Mouse (Mus musculus) c-Kit-positive CD71-positive TER-119-negative erythroid progenitor cells, embryonic 14.5 days (primary cell): Measurements from ENCODE around the gene Ctnnd2.

ENCODE experiments used
- DNase-seq: peaks from one replicate; pipeline ENCODE4 v3.0.0-alpha.2; 2013; ENCODE audit warnings: low read depth

The Ctnnd2 gene

DNA sequence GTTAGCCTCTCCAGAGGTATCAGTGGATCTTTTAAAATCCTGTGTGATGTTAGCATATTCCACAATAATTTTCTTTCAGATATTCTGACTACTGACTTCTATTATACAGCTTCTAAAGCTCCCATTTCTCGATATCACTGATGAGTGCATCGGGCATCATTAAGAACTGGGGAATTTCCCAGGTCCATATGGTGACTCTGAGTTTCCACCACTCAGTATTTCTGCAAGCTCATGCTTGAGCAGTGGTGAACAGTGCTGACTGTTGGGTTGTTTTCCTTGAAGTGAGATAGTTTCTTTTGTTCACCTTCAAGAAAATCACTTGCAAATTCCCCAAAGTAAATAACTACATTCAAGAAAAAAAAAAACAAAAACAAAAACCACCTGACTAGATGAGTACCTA lies 542.4 kb downstream of the Ctnnd2 start:
- DNase-seq = no peak

DNA sequence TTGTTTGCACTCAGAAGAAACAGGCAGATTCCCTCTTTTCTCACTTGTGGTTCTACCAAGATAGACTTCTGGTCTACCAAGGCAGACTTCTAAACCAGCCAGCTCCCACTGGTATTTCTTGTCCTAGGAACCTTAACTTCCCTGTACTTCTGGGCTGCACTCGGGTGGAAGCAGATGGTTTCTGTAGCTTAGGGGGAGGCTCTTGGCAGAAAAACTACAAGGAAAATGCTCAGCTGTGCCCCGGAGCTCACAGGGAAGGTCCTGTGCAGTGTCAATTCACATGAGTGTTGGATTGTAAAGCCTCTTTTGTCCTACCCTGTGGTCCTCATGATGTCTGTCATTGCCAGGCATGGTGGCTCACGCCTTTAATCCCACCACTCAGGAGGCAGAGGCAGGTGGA lies 546.4 kb downstream of the Ctnnd2 start:
- no peak for DNase-seq

DNA sequence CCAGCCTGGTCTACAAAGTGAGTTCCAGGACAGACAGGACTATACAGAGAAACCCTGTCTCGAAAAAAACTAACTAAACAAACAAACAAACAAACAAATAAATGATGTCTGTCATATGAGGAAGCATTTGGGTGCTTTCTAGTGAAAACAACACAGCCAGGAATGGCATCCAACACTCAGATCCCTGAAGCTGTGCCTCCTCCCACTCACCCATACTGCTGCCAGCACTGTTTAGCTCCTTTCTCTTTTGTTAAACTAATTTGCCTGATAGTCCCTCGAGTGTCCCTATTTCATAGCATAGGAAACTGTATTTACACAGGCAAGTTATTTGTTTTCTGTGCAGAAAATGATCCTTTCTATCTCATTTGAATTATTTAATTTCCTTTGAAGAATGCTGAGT lies 546.8 kb downstream of the Ctnnd2 start:
- DNase-seq = no peak

DNA sequence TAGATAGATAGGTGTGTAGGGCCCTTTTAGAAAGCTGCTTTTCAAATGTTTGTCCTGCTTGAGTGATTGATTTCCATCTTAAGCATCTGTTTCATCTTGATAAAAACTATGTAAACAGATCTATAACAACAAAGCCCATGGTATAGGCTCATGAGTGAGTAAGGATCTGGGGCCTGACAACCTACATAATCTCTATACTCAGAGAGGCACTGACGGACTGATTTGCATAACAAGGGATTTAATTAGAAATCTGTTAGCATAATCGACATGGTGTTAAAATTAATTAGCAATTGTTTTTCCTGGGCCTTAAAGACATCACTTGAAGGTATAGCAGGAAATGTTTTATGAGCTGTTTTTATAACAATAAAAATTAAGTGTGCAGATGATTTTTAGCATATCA lies 548.7 kb downstream of the Ctnnd2 start:
- DNase-seq = no peak

DNA sequence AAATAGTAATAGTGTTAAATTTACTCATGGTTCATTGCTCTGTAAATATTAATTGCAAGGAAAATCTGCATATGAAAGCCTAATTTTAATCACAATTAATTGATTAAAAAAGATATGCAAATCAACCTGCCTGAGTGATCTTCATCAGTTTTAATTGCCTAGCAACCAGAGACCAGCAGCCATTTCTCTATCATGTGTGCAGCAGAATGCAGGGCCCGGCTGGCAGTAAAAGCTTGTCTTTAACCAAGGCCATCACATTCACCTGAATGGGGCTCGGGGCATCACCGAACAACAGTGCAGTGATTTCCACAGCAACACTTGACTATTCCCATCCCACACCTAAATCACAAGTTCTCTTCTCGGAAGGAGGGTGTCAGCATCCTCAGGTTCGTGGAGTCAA lies 553.7 kb downstream of the Ctnnd2 start:
- DNase-seq = no peak

DNA sequence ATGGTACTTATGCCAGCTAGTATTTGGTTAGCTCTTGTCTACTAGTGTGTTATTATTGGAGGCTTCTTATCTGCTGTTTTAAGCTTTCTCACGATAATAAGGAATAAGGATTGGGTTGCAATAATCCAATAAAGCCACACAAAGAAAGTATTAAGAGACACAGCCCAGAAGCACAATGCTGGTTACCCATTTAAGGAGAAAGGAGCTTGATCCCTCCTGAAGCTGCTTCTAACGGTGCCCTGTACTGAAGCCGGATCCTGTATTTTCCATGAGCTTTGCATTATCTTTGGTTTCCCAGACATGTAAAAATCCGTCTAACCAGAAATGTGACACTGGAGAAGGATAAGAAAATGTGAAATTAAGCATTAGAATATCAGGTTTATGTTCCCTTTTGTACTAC lies 565.8 kb downstream of the Ctnnd2 start:
- no peak for DNase-seq

DNA sequence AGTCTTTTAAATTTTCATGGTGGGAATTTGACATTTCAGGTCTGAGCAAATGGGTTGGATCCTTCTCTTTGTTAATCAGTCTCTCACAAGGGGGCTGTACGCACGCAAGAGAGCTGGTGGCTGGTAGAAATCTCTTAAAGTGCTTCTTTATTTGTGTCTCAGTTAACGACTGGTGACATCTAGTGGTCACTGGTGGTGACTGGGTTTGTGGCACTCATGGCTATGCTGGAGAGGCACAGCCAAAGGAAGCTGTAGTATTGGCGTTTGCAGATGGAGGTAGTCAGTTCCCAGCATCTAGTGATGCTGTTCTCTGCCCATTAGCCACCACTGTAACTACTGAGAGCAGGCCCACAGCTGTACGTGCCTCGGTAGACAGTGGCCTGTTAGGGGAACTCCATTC lies 568.3 kb downstream of the Ctnnd2 start:
- DNase-seq = no peak

DNA sequence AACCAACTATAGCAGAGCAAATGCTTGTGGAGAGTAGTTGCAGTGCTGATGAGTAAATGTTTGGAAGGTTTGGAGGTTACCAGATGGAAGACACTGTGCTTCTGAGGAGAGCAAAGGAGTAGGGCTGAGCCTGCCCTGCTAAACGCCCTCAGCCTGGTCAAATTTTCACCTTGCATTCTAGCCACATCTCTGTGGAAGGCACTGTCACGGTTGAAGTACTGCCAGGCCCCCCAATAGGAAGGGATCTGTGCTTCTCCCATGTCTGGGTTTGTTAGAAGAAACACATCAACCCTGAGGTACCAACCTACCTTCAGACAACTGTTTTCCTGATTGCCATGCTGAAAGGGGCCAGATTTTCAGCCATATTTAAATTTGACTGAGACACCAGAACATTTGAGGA lies 585.6 kb downstream of the Ctnnd2 start:
- DNase-seq = no peak

DNA sequence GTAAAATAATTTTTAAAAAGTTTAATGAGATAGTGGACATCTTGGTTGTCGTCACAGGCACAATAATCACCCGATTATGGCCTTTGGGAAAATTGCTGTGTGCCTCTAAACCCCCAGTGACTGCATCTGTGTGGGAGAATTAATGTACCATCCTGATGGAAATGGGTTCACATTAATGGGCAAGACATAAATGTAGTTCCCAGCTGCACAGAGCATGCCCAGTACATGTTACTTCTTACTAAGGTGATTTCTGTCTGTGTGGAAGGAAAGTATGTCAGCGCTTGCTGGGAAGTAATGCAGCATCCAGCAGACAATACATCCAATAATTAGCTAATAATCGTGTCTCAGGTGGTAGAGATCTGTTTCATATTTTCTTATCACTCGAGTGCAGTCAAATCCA lies 589.8 kb downstream of the Ctnnd2 start:
- DNase-seq = no peak

DNA sequence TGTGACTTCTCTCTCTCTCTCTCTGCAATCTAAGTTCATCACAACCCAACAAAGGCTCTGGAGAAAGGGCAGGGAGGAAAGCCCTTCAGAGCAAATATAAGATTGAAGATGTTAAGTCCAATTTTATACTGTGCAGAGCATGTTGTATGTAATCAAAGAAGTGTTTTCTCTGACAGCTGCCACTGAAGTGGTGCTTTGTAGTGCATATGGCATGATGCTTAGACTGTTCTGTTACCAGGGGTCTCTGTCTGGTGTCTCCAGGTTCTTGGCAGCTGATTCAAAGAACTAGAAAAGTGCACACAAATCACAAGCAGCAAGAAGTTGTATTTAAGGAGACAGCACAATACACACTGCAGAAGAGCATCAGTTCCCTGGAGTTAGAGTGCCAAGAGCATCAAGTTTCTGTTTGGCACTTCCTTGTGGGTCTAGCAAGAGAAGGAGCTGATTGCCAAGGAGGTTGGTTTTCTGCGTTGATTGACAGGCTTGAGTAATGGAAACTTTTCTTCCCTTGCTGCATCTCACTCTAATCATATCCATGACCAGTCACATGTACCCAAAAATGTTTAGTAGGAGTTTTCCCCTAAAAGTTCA lies 590.4 kb downstream of the Ctnnd2 start:
- no peak for DNase-seq

DNA sequence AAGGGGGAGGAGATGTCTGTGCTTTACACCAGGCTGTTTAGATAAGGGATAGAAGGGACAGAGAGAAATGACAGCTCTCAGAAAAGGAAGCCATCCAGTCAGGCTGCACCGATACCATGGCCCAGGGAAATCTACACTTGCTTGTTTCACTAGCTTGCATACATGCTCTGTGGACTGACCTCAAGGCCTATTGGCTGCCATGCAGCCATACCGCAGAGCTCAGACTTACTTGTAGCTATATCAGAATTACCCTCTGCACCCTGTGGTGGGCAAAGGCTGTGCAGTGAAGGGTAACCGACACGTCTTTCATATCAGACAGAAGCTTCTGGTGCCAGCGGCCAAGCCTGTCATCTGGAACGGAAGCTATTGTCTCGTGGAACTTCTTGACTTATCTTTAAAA lies 604.5 kb downstream of the Ctnnd2 start:
- DNase-seq = no peak

DNA sequence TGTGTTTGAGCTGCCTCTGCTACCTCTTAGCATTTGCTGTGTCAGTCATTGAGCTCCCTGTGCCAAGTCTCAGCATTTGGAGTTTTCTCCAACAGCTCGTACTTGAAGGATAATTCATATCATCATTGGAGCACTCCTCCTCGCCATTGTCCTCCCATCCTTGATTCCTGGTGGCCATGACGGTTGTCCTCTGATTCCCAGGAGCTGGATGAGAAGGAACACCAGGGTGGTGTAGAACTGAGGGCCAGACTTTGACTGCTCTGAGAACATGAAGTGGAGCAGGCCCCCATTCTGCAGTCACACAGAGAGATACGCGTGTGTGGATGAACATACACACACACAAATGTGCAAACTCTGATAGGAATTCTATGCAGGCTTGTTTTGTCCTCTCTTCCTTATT lies 605.4 kb downstream of the Ctnnd2 start:
- no peak for DNase-seq

DNA sequence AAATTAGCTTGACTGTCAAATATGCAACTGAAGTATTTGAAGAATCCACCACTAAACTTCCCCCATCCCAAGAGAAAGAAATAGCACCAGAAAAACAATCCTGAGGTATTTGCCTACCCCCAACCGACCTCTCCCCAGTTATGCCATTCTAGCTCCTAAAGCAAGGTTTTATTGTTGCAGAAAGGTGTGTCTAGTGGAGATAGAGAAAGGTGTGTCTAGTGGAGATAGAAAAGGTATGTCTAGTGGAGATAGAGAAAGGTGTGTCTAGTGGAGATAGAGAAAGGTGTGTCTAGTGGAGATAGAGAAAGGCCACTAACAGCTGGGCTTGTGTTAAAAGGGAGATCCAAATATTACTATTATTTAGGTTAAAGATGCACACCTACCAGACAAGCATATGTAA lies 607.5 kb downstream of the Ctnnd2 start:
- no peak for DNase-seq

DNA sequence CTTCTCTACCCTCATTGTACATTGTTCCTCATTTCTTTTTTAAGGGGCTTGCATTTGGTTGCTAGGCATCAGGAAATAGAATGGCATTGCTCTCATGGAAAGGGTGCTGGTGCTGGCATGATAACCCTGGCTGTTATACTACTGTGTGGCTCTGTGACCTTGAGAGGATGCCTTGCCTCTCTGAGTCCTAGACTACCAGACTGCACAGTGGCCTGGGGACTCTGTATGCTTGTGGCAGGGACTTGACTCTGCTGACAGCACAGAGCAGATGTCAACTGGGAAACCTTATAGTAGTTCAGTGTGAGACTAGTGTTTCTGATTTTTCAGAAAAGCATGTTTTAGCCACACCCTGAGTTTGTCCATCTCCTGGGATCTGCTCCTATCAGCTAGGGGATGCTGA lies 608.6 kb downstream of the Ctnnd2 start:
- DNase-seq = no peak

DNA sequence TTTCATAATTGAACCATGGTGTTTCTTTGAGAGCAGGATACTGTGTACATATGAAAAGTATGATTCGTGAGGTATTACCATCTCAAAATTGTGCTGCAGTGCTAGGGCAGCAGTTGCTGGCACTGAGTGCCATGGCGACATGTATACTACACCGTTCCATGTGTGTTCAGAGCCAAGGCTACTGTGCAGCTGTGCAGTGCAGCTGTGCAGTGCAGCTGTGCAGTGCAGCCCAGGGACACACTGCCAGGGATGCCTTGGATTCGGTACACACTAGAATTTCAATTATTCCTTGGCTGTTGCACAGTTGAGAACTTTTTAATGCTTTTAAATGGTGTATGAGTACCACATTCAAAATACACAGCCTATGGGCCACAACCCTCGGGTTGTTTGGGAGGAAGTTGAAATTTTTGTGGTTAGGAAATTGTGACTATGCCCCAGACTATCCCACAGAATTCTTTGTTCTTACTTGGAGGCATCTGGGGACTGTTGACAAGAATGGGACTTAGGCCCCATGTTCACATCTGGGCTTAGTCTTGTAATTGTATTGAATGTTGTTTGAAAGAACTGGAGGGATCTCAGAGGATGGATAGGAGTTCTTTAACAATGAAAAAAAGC lies 613.4 kb downstream of the Ctnnd2 start:
- no peak for DNase-seq

DNA sequence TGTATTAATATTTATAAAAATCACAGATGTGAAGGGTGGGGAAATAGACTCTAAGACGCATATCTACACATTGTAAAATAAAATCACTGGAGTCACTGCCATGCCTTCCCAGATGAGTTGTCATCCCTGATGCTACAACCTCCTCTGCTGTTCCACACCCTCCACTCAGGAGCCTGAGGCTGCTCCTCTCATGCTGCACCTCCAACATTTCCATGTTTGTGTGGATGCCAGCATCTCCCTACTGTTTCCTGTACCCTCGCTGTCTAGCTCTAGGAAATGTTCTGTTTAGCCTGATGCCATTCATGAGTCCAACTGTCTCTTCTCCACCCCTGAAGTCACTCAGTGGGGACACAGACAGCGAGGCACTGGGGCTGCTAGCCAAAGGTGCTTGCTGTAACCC lies 620.9 kb downstream of the Ctnnd2 start:
- DNase-seq = no peak

DNA sequence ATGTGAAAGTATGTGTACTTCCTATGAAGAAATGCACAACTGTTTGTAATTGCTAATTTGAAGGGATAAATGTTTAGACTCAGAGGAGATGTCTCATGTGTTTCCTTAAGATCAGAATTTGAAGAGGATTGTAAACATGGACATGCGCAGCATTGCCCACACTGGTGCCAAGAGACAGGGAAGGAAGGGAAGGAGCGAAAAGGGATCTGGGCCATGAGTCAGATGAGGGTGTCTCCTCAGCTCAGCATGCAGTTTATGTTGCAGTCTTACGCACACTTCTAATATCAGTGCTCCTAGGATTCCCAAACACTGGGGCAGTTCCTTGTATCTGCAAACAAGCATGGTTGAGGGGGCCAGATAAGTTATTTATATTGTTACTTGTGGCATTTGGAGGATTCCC lies 623.3 kb downstream of the Ctnnd2 start:
- DNase-seq = no peak

DNA sequence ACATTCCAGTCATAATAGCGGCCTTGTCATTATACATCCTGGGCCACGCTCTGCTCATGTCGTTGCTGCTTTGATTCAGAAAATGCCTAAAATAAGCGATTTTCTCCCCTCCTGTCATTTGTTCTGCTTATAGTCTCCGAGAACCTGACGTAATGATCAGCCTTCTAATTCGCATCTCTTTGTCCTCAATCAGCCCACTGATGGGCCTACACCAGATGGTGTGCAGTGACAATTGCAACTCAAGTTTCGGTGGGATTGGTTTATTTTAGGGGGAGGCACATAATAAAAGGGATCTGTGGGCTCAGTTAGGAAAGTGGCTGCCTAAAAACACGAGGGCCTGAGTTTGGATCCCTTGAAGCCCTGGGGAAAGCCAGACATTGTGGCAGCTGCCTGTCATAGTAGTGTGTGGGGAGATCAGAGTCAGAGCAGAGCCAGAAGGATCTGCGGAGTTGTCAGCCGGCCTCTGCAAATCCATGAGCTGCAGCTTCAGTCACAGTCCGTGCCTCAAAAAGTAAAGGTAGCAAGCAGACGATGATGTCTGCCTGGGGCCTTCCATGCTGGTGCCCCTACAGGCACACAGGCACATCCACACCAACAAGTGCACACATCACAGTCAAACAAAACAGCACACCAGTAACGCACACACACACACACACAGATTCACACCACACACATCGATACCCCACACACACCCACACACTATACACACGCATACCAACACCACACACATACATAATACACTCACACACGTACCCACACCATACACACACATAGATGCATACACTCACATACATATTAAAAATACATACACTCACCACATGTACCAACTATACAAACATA lies 655.3 kb downstream of the Ctnnd2 start:
- no peak for DNase-seq

DNA sequence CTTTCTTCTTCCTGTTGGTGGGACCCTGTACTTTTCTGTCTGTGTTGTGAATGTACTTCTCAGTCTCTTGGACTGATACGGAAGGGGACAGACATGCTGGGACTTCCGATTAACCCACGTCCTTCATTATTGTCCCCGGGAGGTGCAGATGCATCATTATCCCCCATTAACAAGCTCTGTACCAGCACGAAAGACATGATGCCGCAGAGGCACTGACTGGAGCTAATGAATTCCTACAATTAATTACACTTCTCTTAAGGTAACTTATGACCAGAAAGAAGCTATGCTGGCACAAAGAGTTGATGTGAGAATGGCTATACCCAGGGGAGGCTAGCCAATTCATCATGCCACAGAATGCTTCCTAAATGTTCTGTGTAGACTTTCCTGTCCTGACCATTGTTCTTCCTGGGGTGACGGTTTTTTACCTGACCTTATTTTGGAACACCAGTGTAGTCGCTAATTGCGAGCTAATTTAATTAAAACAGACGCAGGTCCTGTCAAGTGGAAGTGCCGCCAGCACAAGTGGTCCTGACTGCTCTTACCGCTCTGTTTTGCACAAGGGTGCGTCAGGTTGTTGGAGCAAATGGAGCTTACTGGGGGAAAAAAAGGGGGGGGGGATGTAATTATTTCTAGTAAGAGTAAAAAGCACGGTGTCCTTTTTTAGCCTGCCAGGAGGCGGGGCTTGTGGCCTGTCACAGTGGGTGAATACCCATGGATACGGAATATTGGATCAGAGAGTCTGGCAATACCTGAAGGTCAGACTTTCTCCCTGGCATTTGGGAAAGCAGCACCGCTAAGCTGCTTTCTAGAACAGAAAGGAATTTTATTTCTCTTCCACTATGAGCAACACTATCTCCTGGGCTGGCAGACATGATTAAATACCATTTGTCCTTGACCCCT lies 685.1 kb downstream of the Ctnnd2 start:
- no peak for DNase-seq

DNA sequence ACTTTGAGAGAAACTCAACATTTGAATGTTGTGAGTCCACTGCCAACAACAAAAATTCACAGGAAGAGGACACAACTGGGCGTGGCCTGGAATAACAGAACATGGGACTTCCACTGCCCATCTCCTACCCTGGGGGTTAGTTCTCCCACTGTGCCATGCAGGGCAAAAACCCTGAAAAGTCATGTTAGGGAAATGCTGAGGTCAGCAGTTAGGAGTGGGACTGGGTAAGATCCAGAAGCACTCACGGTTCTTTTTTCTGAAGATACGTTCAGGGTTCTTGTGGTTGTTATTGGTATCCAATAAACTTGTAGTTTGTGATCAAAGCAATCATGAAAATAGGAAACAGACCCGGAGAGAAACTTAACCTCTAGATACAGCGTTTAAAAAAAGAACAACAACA lies 695.0 kb downstream of the Ctnnd2 start:
- DNase-seq = no peak

DNA sequence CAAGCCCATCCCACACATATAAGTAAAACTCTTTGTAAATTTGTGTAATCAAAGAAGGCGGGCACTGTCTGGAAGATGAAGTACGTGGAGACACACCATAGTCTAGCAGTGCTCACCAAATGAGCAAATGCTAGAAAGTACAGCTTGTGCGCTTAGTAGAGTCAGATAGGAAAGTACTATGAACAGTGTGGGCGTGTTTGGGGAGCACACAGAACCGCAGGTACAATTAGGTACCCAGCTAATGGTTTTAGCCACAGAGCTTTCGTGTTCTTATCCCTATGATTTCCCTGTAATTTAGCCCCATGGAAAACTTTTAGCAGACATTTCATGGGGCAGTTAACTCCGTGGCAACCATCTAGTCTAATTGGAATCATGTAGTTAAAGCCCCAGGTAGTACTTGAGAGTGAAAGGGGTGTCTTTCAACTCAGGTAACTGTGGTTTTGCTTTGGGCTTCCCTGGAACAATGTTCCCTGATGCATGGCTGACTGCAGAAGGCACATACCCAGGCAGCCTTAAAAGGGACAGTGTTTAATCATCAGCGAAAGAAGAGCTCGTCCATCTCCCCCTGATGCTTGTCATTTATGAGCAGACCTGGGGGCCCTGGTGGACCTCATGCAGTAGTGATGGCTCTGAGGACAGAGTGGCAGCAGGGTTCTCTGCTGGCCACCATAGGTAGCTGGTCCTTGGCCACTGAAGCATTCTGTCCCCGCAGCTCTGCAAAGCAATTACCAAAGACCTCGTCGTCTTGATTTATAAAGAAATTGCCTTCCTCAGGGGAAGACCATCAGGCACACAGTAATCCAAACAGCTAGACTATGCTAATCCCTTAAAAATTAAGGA lies 697.5 kb downstream of the Ctnnd2 start:
- no peak for DNase-seq

DNA sequence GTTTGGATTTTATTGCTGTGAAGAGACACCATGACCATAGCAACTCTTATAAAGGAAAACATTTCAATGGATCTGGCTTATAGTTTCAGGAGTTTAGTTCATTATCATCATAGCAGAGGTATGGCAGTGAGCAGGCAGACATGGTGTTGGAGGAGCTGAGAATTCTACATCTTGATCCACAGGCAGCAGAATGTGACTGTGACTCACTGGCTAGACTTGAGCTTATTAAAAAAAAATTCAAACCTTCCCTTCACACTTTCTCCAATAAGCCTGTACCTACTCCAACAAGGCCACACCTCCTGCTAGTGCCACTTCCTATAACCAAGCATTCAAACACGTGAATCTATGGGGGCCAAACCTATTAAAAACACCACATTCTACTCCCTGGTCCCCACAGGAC lies 703.1 kb downstream of the Ctnnd2 start:
- DNase-seq = no peak
